Mouse (Mus musculus) heart, adult 2 months (tissue): ENCODE results near the gene Cyp4f16. TPM values are rescaled to one million over a fixed set of nuclear protein-coding genes. Genes with fewer than 3 reads are reported as not detected.
A peak's percentile ranks its signal among the peaks of the same experiment; 100 is the strongest.

Experiments
- DNase-seq, 2 experiments: peaks; one replicate each; pipeline ENCODE4 v3.0.0; 2021
- H3K27ac ChIP-seq: fragments of 200-600 bp; 2 replicates; pipeline ENCODE4 v1.8.1; 2022
- H3K27me3 ChIP-seq: fragments of 200-500 bp; 2 replicates; pipeline ENCODE4 v1.6.1; 2012; ENCODE audit warnings: mild to moderate bottlenecking, low read length, inconsistent platforms, mixed read lengths; ENCODE audit not compliant: control insufficient read depth, insufficient read depth
- H3K36me3 ChIP-seq: fragments of 200-500 bp; 2 replicates; pipeline ENCODE4 v1.6.1; 2012; ENCODE audit warnings: low read length, inconsistent platforms; ENCODE audit not compliant: control insufficient read depth, insufficient read depth
- H3K4me1 ChIP-seq: fragments of 200-500 bp; 2 replicates; pipeline ENCODE4 v1.6.1; 2011; ENCODE audit warnings: low read length; ENCODE audit not compliant: control insufficient read depth, insufficient read depth
- H3K4me3 ChIP-seq: fragments of 200-600 bp; 2 replicates; pipeline ENCODE4 v1.8.1; 2022
- H3K79me2 ChIP-seq: fragments of 200-500 bp; replicated peaks from 2 replicates; pipeline ENCODE4 v1.6.1; 2012; ENCODE audit warnings: mild to moderate bottlenecking, inconsistent platforms, low read length, moderate library complexity, mixed read lengths; ENCODE audit not compliant: control insufficient read depth, insufficient read depth
- H3K9ac ChIP-seq: fragments of 200-500 bp; 2 replicates; pipeline ENCODE4 v1.6.1; 2012; ENCODE audit warnings: low read depth, mild to moderate bottlenecking, control low read depth, inconsistent platforms, low read length, mixed read lengths
- CTCF ChIP-seq: fragments of 200-600 bp; IDR thresholded peaks from 2 replicates; pipeline ENCODE4 v1.8.1; 2022; ENCODE audit warnings: antibody characterized with exemption, mild to moderate bottlenecking, moderate library complexity
- EP300 ChIP-seq: fragments of 200-500 bp; IDR thresholded peaks from 2 replicates; pipeline ENCODE4 v1.6.1; 2011; ENCODE audit warnings: low read depth, low read length, control low read depth; ENCODE audit not compliant: insufficient read depth
- POLR2A ChIP-seq: fragments of 200-500 bp; IDR thresholded peaks from 2 replicates; pipeline ENCODE4 v1.6.1; 2011; ENCODE audit warnings: mild to moderate bottlenecking, low read depth, low read length, control low read depth; ENCODE audit not compliant: insufficient read depth
- WGBS: fragments of 180-500 bp; shearing (Covaris S2); methylation state at CpG from one replicate; pipeline ENCODE4 v1.1.7; 2018; 5-methylcytosine and 5-hydroxymethylcytosine counted together
- intact Hi-C: fragments of 180-260 bp; cut with DNase I; formaldehyde crosslinking; loops from one replicate; pipeline ENCODE4 v1.15.1; 2025
- polyA plus RNA-seq: library from polyadenylated mRNA; depleted of rRNA; stranded (reverse); fragments of >200 nt; gene quantifications from 2 replicates; pipeline ENCODE4 v1.2.3, GENCODE M21; 2012
- total RNA-seq, 2 experiments: library from RNA; stranded (reverse); gene quantifications; 2 replicates each; pipeline ENCODE4 v1.2.3; 2021

The Cyp4f16 gene
- total and polyA plus RNA-seq, 3 experiments: 4.5 to 10.5 (median 4.7) TPM

- no peaks in the 10 kb centered on the region for H3K27me3 ChIP-seq
- no peaks in the 10 kb centered on the region for H3K79me2 ChIP-seq
- WGBS: 1% methylated on average over 30 of the region's 30 CpGs
- peaks cover 3% of the 10 kb centered on the region for H3K4me1 ChIP-seq
- peak within 1 kb of the TSS; percentile 73 for H3K27ac ChIP-seq
- intact Hi-C loops: no loop called here
- H3K4me3 ChIP-seq: peak within 1 kb of the TSS; percentile 64
- peak within 1 kb of the TSS; percentile 57 for H3K9ac ChIP-seq
- peaks cover 2% of the 10 kb centered on the region; the same call in 1 of the 2 replicates for H3K36me3 ChIP-seq
- peak; percentile 65 to 67 for DNase-seq
- peak; percentile 66 for TF ChIP-seq POLR2A
- no peak for TF ChIP-seq EP300
- TF ChIP-seq CTCF: no peak
These were observed 30.3 kb upstream of the Cyp4f16 start, which contains the start of gene Cyp4f17 for GRCm38 (mm10) chr17:32505851-32506728. Cyp4f17 (plus strand) TSS chr17:32506050.

DNA sequence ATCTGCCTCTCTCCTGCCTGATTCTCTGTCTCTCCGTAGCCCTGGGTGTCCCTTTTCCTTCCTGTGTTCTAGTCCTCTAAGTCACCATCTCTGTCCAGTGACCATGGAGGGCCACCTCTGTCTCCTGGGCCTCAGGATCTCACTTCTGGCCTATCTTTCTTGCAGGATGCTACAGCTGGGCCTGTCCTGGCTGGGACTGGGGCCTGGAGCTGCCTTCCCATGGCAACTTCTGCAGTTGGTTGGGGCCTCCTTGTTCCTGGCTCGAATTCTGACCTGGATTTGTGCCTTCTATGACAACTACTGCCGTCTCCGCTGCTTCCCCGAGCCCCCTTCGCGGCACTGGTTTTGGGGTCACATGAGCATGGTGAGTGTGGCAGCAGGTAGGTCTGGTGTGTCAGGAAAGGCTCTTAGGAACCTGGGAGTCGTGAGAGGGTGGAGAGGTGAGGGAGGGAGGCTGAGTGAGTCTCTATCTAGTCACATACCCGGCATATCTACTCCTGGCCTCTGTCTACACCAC is 29.6 kb upstream of the Cyp4f16 start:
- intact Hi-C loops: no loop called here
- Histone ChIP-seq H3K27ac (peak overlapping the region; percentile 73), H3K79me2 (no peaks in the 10 kb centered on the region), H3K4me1 (peaks cover 3% of the 10 kb centered on the region), H3K9ac (peak overlapping the region; percentile 56), H3K4me3 (peak overlapping the region; percentile 64), H3K27me3 (no peaks in the 10 kb centered on the region), H3K36me3 (peaks cover 2% of the 10 kb centered on the region; the same call in 1 of the 2 replicates)
- WGBS: 45% methylated on average over 9 of the region's 9 CpGs
- peak; percentile 13 to 39 for DNase-seq
- TF ChIP-seq CTCF (no peak), POLR2A (no peak), EP300 (no peak)

- Histone ChIP-seq H3K36me3 (no peaks in the 10 kb centered on the region), H3K27ac (no peak overlapping the region), H3K9ac (no peak overlapping the region), H3K27me3 (no peaks in the 10 kb centered on the region), H3K4me3 (no peak overlapping the region), H3K4me1 (no peaks in the 10 kb centered on the region), H3K79me2 (no peaks in the 10 kb centered on the region)
- 62% methylated on average over 5 of the region's 5 CpGs for WGBS
- TF ChIP-seq POLR2A (no peak), EP300 (no peak), CTCF (no peak)
- intact Hi-C loops: no loop called here
- no peak for DNase-seq
These were observed 20.2 kb upstream of the Cyp4f16 start for GRCm38 (mm10) chr17:32516126-32516525.

DNA sequence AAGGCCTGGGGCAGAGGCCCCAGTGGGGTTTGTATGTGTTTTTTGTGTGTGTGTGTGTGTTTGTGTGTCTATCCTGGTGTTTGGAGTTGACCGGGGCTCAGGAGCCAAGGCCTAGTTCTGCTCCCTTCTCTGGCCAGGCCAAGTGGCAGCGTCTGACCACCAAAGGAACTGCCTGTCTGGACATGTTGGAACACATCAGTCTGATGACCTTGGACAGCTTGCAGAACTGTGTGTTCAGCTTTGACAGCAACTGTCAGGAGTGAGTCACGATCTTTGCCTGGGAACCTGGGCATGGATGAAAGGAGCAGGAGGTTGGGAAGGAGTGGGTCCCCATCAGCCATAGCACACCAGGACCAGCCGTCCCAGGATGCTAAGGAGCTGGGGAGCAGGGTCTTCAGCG is 14.4 kb upstream of the Cyp4f16 start:
- Histone ChIP-seq H3K9ac (no peak overlapping the region), H3K27me3 (no peaks in the 10 kb centered on the region), H3K36me3 (no peaks in the 10 kb centered on the region), H3K4me3 (no peak overlapping the region), H3K4me1 (no peaks in the 10 kb centered on the region), H3K27ac (no peak overlapping the region), H3K79me2 (no peaks in the 10 kb centered on the region)
- DNase-seq: no peak
- intact Hi-C loops: no loop called here
- WGBS: 88% methylated on average over 5 of the region's 5 CpGs
- TF ChIP-seq EP300: no peak
- no peak for TF ChIP-seq CTCF
- no peak for TF ChIP-seq POLR2A

DNA sequence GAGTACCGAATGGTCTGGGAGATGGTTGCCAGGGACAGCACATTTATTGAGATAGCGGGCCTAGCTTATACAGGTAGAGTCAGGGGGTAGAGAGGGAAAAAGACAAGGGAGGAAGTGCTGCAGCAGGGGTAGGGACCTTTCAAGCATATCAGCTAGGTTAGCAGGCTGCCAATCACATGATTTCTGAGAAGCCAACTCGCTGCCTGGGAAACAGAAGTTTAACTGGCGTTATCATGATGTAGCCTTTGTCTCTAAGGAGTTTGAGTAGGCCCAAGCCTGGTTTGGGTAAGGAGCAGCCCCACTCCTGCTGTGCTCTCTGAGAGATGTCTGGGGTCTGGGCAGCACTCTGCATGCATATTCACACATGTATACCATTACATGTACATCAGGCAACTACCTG is 14.0 kb upstream of the Cyp4f16 start:
- Histone ChIP-seq H3K9ac (no peak overlapping the region), H3K27ac (no peak overlapping the region), H3K36me3 (no peaks in the 10 kb centered on the region), H3K27me3 (no peaks in the 10 kb centered on the region), H3K4me3 (no peak overlapping the region), H3K79me2 (no peaks in the 10 kb centered on the region), H3K4me1 (no peaks in the 10 kb centered on the region)
- intact Hi-C loops: no loop called here
- 90% methylated on average over 4 of the region's 4 CpGs for WGBS
- TF ChIP-seq CTCF: no peak
- TF ChIP-seq POLR2A: no peak
- no peak for TF ChIP-seq EP300
- DNase-seq: no peak

DNA sequence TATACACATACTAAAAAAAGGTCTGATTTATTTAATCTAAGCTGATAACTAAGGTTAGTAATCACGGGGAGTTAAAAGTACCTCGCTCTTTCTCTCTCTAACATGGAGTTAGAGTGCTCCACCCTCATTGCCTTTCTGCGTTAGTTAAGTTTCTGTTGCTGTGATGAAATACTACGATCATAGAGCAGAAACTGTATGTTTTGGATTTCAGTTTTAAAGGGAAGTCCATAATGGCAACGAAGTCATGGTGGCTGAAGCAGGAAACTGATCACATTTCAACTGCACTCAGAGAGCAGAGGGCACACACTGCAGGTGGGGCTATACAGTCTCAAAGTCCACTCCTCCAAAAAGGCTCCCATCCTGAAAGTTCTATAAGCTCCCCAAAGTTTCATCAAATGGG is 13.5 kb upstream of the Cyp4f16 start:
- Histone ChIP-seq H3K36me3 (no peaks in the 10 kb centered on the region), H3K27me3 (no peaks in the 10 kb centered on the region), H3K79me2 (no peaks in the 10 kb centered on the region), H3K4me3 (no peak overlapping the region), H3K9ac (no peak overlapping the region), H3K27ac (no peak overlapping the region), H3K4me1 (no peaks in the 10 kb centered on the region)
- WGBS: 88% methylated on average over 5 of the region's 5 CpGs
- TF ChIP-seq CTCF: no peak
- no peak for TF ChIP-seq EP300
- no peak for TF ChIP-seq POLR2A
- no peak for DNase-seq
- intact Hi-C loops: no loop called here
